Mouse (Mus musculus): ENCODE data around the gene Topaz1. TPM values are rescaled to one million over a fixed set of nuclear protein-coding genes. Genes with fewer than 3 reads are reported as not detected.

Gene Topaz1
- under 1 TPM in 1 of 2 experiments, not detected in 1; 0.07 TPM for polyA plus RNA-seq (2017; shearing (Covaris generic))

- no peak for ATAC-seq
These were observed at the start of gene Topaz1 for GRCm38 (mm10) chr9:122747060-122747459. Topaz1 (plus strand) TSS chr9:122747346.

- no peak for ATAC-seq
These were observed 45.3 kb upstream of the Topaz1 start for GRCm38 (mm10) chr9:122701817-122702216.

GRCm38 (mm10) chr9:122713836-122714235 is 33.3 kb upstream of the Topaz1 start:
- no peak for ATAC-seq

- no peak for ATAC-seq
These were observed 32.1 kb upstream of the Topaz1 start for GRCm38 (mm10) chr9:122715046-122715445.

GRCm38 (mm10) chr9:122716131-122716921 is 30.8 kb upstream of the Topaz1 start:
- ATAC-seq: no peak

- ATAC-seq: no peak
These were observed 24.9 kb upstream of the Topaz1 start for GRCm38 (mm10) chr9:122722296-122722695.

- no peak for ATAC-seq
These were observed 21.9 kb upstream of the Topaz1 start for GRCm38 (mm10) chr9:122725046-122725765.

GRCm38 (mm10) chr9:122729500-122729899 is 17.6 kb upstream of the Topaz1 start:
- ATAC-seq: peak; percentile 40

- ATAC-seq: no peak
These were observed 14.9 kb upstream of the Topaz1 start for GRCm38 (mm10) chr9:122732126-122732810.

GRCm38 (mm10) chr9:122733222-122733621 is 13.9 kb upstream of the Topaz1 start:
- ATAC-seq: no peak

- no peak for ATAC-seq
These were observed 12.2 kb upstream of the Topaz1 start for GRCm38 (mm10) chr9:122734934-122735333.

GRCm38 (mm10) chr9:122736001-122736400 is 11.1 kb upstream of the Topaz1 start:
- no peak for ATAC-seq

- peak; percentile 46 for ATAC-seq
These were observed 10.4 kb upstream of the Topaz1 start for GRCm38 (mm10) chr9:122736742-122737141.

GRCm38 (mm10) chr9:122745879-122746278 is 1.3 kb upstream of the Topaz1 start:
- no peak for ATAC-seq

- no peak for ATAC-seq
These were observed 10.5 kb downstream of the Topaz1 start for GRCm38 (mm10) chr9:122757614-122758013.

GRCm38 (mm10) chr9:122760111-122760510 is 13.0 kb downstream of the Topaz1 start:
- ATAC-seq: no peak

GRCm38 (mm10) chr9:122785231-122785630 is 38.1 kb downstream of the Topaz1 start:
- no peak for ATAC-seq

- ATAC-seq: no peak
These were observed 39.4 kb downstream of the Topaz1 start for GRCm38 (mm10) chr9:122786534-122786933.

GRCm38 (mm10) chr9:122805053-122805844 is 58.1 kb downstream of the Topaz1 start, which contains the start of gene Tcaim:
Tcaim (plus strand) TSS chr9:122805539.
- ATAC-seq: peak; percentile 93

GRCm38 (mm10) chr9:122805845-122806341 is 58.7 kb downstream of the Topaz1 start:
- ATAC-seq: peak; percentile 48

- no peak for ATAC-seq
These were observed 60.0 kb downstream of the Topaz1 start for GRCm38 (mm10) chr9:122807186-122807585.

GRCm38 (mm10) chr9:122810212-122810611 is 63.1 kb downstream of the Topaz1 start:
- ATAC-seq: no peak

All from activated CD4-positive, CD25-positive, alpha-beta regulatory T cell, adult 4 months (primary cell).